Mouse (Mus musculus) MEL (cell line): ENCODE data around the gene Pknox2. TPM values are rescaled to one million over a fixed set of nuclear protein-coding genes. Genes with fewer than 3 reads are reported as not detected.

Experiments
- DNase-seq: peaks from one replicate; pipeline ENCODE4 v3.0.0; 2011; ENCODE audit warnings: low read depth, low spot score
- H3K27ac ChIP-seq: 2 replicates; pipeline ENCODE4 v1.5.1; 2012; ENCODE audit warnings: low read depth, mild to moderate bottlenecking, control low read depth, low read length, moderate library complexity; ENCODE audit not compliant: control insufficient read depth
- H3K27me3 ChIP-seq, 2 experiments: fragments of 150-350 bp in 1 of 2; sonication (generic) in 1 of 2; 2 replicates each; pipeline ENCODE4 v1.6.1; 2012; ENCODE audit warnings: low read length in 2 of 2, mild to moderate bottlenecking in 2 of 2, improper control_type of control experiment in 1 of 2, moderate library complexity in 1 of 2; ENCODE audit not compliant: insufficient read depth in 2 of 2, control insufficient read depth in 1 of 2
- H3K36me3 ChIP-seq, 2 experiments: 2 replicates each; pipeline ENCODE4 v1.6.1; 2012 to 2014; ENCODE audit warnings: low read length in 2 of 2, improper control_type of control experiment in 1 of 2, inconsistent platforms in 1 of 2, mild to moderate bottlenecking in 1 of 2; ENCODE audit not compliant: insufficient read depth in 2 of 2, control insufficient read depth in 1 of 2
- H3K4me1 ChIP-seq, 2 experiments: fragments of 150-350 bp in 1 of 2; sonication (generic) in 1 of 2; 2 replicates each; pipeline ENCODE4 v1.6.1; 2012; ENCODE audit warnings: low read length in 2 of 2, improper control_type of control experiment in 1 of 2, mild to moderate bottlenecking in 1 of 2; ENCODE audit not compliant: insufficient read depth in 2 of 2, control insufficient read depth in 1 of 2
- H3K4me3 ChIP-seq, 2 experiments: fragments of 150-350 bp in 1 of 2; sonication (generic) in 1 of 2; 2 replicates each; pipeline ENCODE4 v1.5.1; 2012; ENCODE audit warnings: low read depth in 2 of 2, low read length in 2 of 2, mild to moderate bottlenecking in 2 of 2, moderate library complexity in 2 of 2, control low read depth in 1 of 2, improper control_type of control experiment in 1 of 2; ENCODE audit not compliant: control insufficient read depth in 1 of 2, insufficient read depth in 1 of 2
- H3K79me2 ChIP-seq: 2 replicates; pipeline ENCODE4 v1.6.1; 2012; ENCODE audit warnings: mild to moderate bottlenecking, low read length, moderate library complexity; ENCODE audit not compliant: control insufficient read depth, poor library complexity, insufficient read depth
- H3K9ac ChIP-seq: 2 replicates; pipeline ENCODE4 v1.6.1; 2012; ENCODE audit warnings: low read depth, mild to moderate bottlenecking, control low read depth, low read length, moderate library complexity; ENCODE audit not compliant: control insufficient read depth, poor library complexity, severe bottlenecking
- H3K9me3 ChIP-seq: fragments of 150-350 bp; sonication (generic); replicated peaks from 2 replicates; pipeline ENCODE4 v1.6.1; 2012; ENCODE audit warnings: mild to moderate bottlenecking, low read length, improper control_type of control experiment, moderate library complexity; ENCODE audit not compliant: insufficient read depth
- BHLHE40 ChIP-seq: IDR thresholded peaks from 2 replicates; pipeline ENCODE4 v1.6.1; 2012; ENCODE audit warnings: low read depth, mild to moderate bottlenecking, inconsistent platforms, low read length, improper control_type of control experiment, borderline replicate concordance
- CHD2 ChIP-seq: IDR thresholded peaks from 2 replicates; pipeline ENCODE4 v1.6.1; 2011; ENCODE audit warnings: low read length, improper control_type of control experiment
- CTCF ChIP-seq, 3 experiments: IDR thresholded peaks in 2 of 3; conservative IDR thresholded peaks in 1 of 3; 2 replicates each; pipeline ENCODE4 v1.5.1; 2011 to 2012; ENCODE audit warnings: low read length in 3 of 3, low read depth in 2 of 3, mild to moderate bottlenecking in 2 of 3, improper control_type of control experiment in 1 of 3, inconsistent platforms in 1 of 3, mixed read lengths in 1 of 3, moderate library complexity in 1 of 3; ENCODE audit not compliant: control insufficient read depth in 1 of 3, insufficient read depth in 1 of 3, poor library complexity in 1 of 3, severe bottlenecking in 1 of 3
- E2F4 ChIP-seq: IDR thresholded peaks from 2 replicates; pipeline ENCODE4 v1.6.1; 2011; ENCODE audit warnings: low read depth, low read length, improper control_type of control experiment, borderline replicate concordance
- KAT2A ChIP-seq: conservative IDR thresholded peaks from 2 replicates; pipeline ENCODE4 v1.6.1; 2012; ENCODE audit warnings: low read depth, low read length, improper control_type of control experiment, inconsistent platforms
- MAZ ChIP-seq: IDR thresholded peaks from 2 replicates; pipeline ENCODE4 v1.6.1; 2012; ENCODE audit warnings: low read depth, mild to moderate bottlenecking, inconsistent platforms, low read length, improper control_type of control experiment
- MEF2A ChIP-seq: IDR thresholded peaks from 2 replicates; pipeline ENCODE4 v1.6.1; 2014; ENCODE audit warnings: low read depth, mild to moderate bottlenecking, inconsistent platforms, low read length, improper control_type of control experiment; ENCODE audit not compliant: poor library complexity, insufficient replicate concordance, severe bottlenecking; ENCODE audit errors: extremely low read depth
- MXI1 ChIP-seq: IDR thresholded peaks from 2 replicates; pipeline ENCODE4 v1.6.1; 2011; ENCODE audit warnings: mild to moderate bottlenecking, low read depth, low read length, improper control_type of control experiment
- MYB ChIP-seq: IDR thresholded peaks from 2 replicates; pipeline ENCODE4 v1.6.1; 2011; ENCODE audit warnings: mild to moderate bottlenecking, low read depth, low read length, improper control_type of control experiment
- MYC ChIP-seq: IDR thresholded peaks from 2 replicates; pipeline ENCODE4 v1.6.1; 2011; ENCODE audit warnings: low read depth, mild to moderate bottlenecking, low read length, improper control_type of control experiment, moderate library complexity
- NELFE ChIP-seq: IDR thresholded peaks from 2 replicates; pipeline ENCODE4 v1.6.1; 2011; ENCODE audit warnings: low read depth, low read length, improper control_type of control experiment
- POLR2AphosphoS2 ChIP-seq: IDR thresholded peaks from 2 replicates; pipeline ENCODE4 v1.6.1; 2011; ENCODE audit warnings: low read length, improper control_type of control experiment
- POLR2AphosphoS5 ChIP-seq: IDR thresholded peaks from 2 replicates; pipeline ENCODE4 v1.6.1; 2012; ENCODE audit warnings: low read depth, borderline replicate concordance, mild to moderate bottlenecking, inconsistent platforms, low read length, moderate library complexity, mixed read lengths
- RAD21 ChIP-seq: IDR thresholded peaks from 2 replicates; pipeline ENCODE4 v1.6.1; 2011; ENCODE audit warnings: mild to moderate bottlenecking, low read depth, low read length, improper control_type of control experiment
- RCOR1 ChIP-seq: IDR thresholded peaks from 2 replicates; pipeline ENCODE4 v1.6.1; 2012; ENCODE audit warnings: low read depth, mild to moderate bottlenecking, inconsistent platforms, low read length, improper control_type of control experiment
- SIN3A ChIP-seq: IDR thresholded peaks from 2 replicates; pipeline ENCODE4 v1.6.1; 2012; ENCODE audit warnings: low read length, improper control_type of control experiment, inconsistent platforms
- TCF12 ChIP-seq: IDR thresholded peaks from 2 replicates; pipeline ENCODE4 v1.6.1; 2014; ENCODE audit warnings: low read depth, mild to moderate bottlenecking, inconsistent platforms, low read length, improper control_type of control experiment, moderate library complexity
- UBTF ChIP-seq: IDR thresholded peaks from 2 replicates; pipeline ENCODE4 v1.6.1; 2012; ENCODE audit warnings: low read depth, mild to moderate bottlenecking, inconsistent platforms, low read length, improper control_type of control experiment, moderate library complexity, borderline replicate concordance; ENCODE audit not compliant: insufficient read depth
- USF1 ChIP-seq: IDR thresholded peaks from 2 replicates; pipeline ENCODE4 v1.6.1; 2014; ENCODE audit warnings: low read depth, mild to moderate bottlenecking, inconsistent platforms, low read length, improper control_type of control experiment, moderate library complexity
- USF2 ChIP-seq, 2 experiments: IDR thresholded peaks; 2 replicates each; pipeline ENCODE4 v1.6.1; 2011 to 2012; ENCODE audit warnings: improper control_type of control experiment in 2 of 2, low read length in 2 of 2, borderline replicate concordance in 1 of 2, inconsistent platforms in 1 of 2, low read depth in 1 of 2, mild to moderate bottlenecking in 1 of 2; ENCODE audit not compliant: insufficient read depth in 1 of 2
- ZC3H11A ChIP-seq: IDR thresholded peaks from 2 replicates; pipeline ENCODE4 v1.6.1; 2012; ENCODE audit warnings: low read depth, mild to moderate bottlenecking, inconsistent platforms, low read length, improper control_type of control experiment
- ZNF384 ChIP-seq: IDR thresholded peaks from 2 replicates; pipeline ENCODE4 v1.6.1; 2012; ENCODE audit warnings: low read depth, mild to moderate bottlenecking, inconsistent platforms, low read length, improper control_type of control experiment
- polyA plus RNA-seq, 2 experiments: library from polyadenylated mRNA; stranded (reverse) in 1 of 2; unstranded in 1 of 2; fragments of >175 nt in 1 of 2; fragments of >200 nt in 1 of 2; gene quantifications; 2 replicates each; pipeline versions ENCODE4 v1.2.1 to v1.2.4; 2012; ENCODE audit warnings: low replicate concordance in 2 of 2, low read depth in 1 of 2; ENCODE audit not compliant: insufficient read length in 2 of 2, insufficient read depth in 1 of 2, missing spikeins in 1 of 2
- total RNA-seq: library from RNA; depleted of rRNA; stranded (reverse); fragments of 300-350 nt; gene quantifications from 2 replicates; pipeline ENCODE4 v1.2.3, GENCODE M21; 2012

Gene Pknox2
- total and polyA plus RNA-seq, 3 experiments, result not detected

- Histone ChIP-seq H3K79me2 (no peaks in the 10 kb centered on the region), H3K27ac (no peak overlapping the region), H3K4me1 (no peaks in the 10 kb centered on the region), H3K36me3 (no peaks in the 10 kb centered on the region), H3K4me3 (no peak overlapping the region), H3K27me3 (no peaks in the 10 kb centered on the region), H3K9ac (no peak overlapping the region), H3K9me3 (no peaks in the 10 kb centered on the region)
- DNase-seq, result no peak
- no peak for TF ChIP-seq USF2 (IDR thresholded peaks at IDR 0.05; ENCODE audit: borderline replicate concordance in 1 of 2, insufficient read depth in 1 of 2, low read depth in 1 of 2, low read length in 2 of 2)
- TF ChIP-seq MYC, result no peak
- no peak for TF ChIP-seq MEF2A
- TF ChIP-seq POLR2AphosphoS2, result no peak
- TF ChIP-seq UBTF, result no peak
- TF ChIP-seq USF1, result no peak
- TF ChIP-seq CHD2, result no peak
- TF ChIP-seq MAZ, result no peak
- no peak for TF ChIP-seq BHLHE40
- no peak for TF ChIP-seq ZNF384
- TF ChIP-seq NELFE, result no peak
- no peak for TF ChIP-seq E2F4
- no peak for TF ChIP-seq POLR2AphosphoS5
- TF ChIP-seq ZC3H11A, result no peak
- TF ChIP-seq CTCF (IDR thresholded peaks at IDR 0.05 in 2 of 3, conservative IDR thresholded peaks at IDR 0.05 in 1 of 3; ENCODE audit: control insufficient read depth in 1 of 3, insufficient read depth in 1 of 3, low read depth in 2 of 3, low read length in 3 of 3, poor library complexity in 1 of 3, severe bottlenecking in 1 of 3), result no peak
- TF ChIP-seq RAD21, result no peak
- TF ChIP-seq MYB, result no peak
- no peak for TF ChIP-seq SIN3A
Observed at GRCm38 (mm10) chr9:37066732-37067472, 80.3 kb downstream of the Pknox2 start.

- TF ChIP-seq MXI1, result no peak
- TF ChIP-seq RCOR1, result no peak
- no peak for TF ChIP-seq TCF12
- TF ChIP-seq KAT2A, result no peak
- Histone ChIP-seq H3K27ac (no peak overlapping the region), H3K36me3 (no peaks in the 10 kb centered on the region), H3K4me1 (no peaks in the 10 kb centered on the region), H3K27me3 (peaks cover 0 to 5% of the 10 kb centered on the region in 2 experiments; a peak in 2 of 4 replicates), H3K9me3 (no peaks in the 10 kb centered on the region), H3K4me3 (no peak overlapping the region), H3K9ac (no peak overlapping the region), H3K79me2 (no peaks in the 10 kb centered on the region)
- DNase-seq, result no peak
Observed at GRCm38 (mm10) chr9:37061627-37062026, 85.6 kb downstream of the Pknox2 start.
